Mouse (Mus musculus) heart, postnatal 0 days (tissue): Measurements from ENCODE around the gene Pxylp1.

Experiments used
- CTCF ChIP-seq: IDR thresholded peaks from 2 replicates; pipeline ENCODE4 v1.5.1; 2016; ENCODE audit warnings: antibody characterized with exemption, control low read depth, low read depth
- EP300 ChIP-seq: IDR thresholded peaks from 2 replicates; pipeline ENCODE4 v1.6.1; 2016; ENCODE audit warnings: antibody characterized with exemption, low read depth

GRCm38 (mm10) chr9:96865473-96866050, 26.9 kb downstream of the Pxylp1 start:
- TF ChIP-seq CTCF (no peak), EP300 (no peak)
